In the genomic region with DNA sequence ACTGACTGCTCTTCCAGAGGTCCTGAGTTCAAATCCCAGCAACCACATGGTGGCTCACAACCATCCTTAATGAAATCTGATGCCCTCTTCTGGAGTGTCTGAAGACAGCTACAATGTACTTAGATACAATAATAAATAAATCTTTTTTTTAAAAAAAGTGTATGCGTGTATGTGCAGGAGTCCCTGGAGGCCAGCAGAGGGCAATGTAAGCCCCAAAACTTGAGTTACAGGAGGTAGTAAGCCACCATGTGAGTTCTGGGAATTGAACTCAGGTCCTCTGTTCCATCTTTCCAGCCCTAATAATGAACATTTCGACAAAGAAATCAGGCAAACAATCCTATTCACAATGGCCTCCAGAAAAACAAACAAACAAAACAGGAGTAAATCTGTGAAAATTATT, we compare ENCODE assay signal across 26 mouse cellular contexts. TPM values are rescaled to one million over a fixed set of nuclear protein-coding genes. Genes with fewer than 3 reads are reported as not detected.
DNase-seq lines count a peak whose midpoint lies in the region; ATAC-seq and TF ChIP-seq lines count a peak whose summit lies in the region.
"Not testable (repeated sequence)": the region's sequence is repeated elsewhere in the genome, so short reads cannot be mapped to it uniquely, and the experiment has no call there.
"Had no signal": no experiment of that assay in that cellular context is flagged by ENCODE, and none has a peak within 500 bp of the region (broad histone marks: within the 10 kb centered on the region; RNA-seq: fewer than 3 reads in every experiment).

No protein-coding gene starts in this region.

- not testable (repeated sequence) for H3K9ac ChIP-seq in CH12.LX (ENCODE audit: insufficient read depth, low read depth); MEL (ENCODE audit: control insufficient read depth, low read depth, low read length, poor library complexity, severe bottlenecking); heart, postnatal 0 days (replicated peaks; ENCODE audit: low read depth, low read length); kidney, postnatal 0 days (ENCODE audit: low read depth, low read length); liver, postnatal 0 days (replicated peaks)

- H3K4me1 ChIP-seq in CH12.LX (ENCODE audit: control insufficient read depth in 1 of 2, insufficient read depth in 2 of 2): peaks cover 2 to 20% of the 10 kb centered on the region in 2 experiments; a peak in 3 of 4 replicates
- H3K4me1 ChIP-seq in MEL (ENCODE audit: control insufficient read depth in 1 of 2, insufficient read depth in 2 of 2, low read length in 2 of 2); bone marrow, adult 2 months (ENCODE audit: control insufficient read depth, insufficient read depth, low read length); heart, postnatal 0 days (ENCODE audit: control insufficient read depth, insufficient read depth); kidney, postnatal 0 days (replicated peaks; ENCODE audit: insufficient read depth, low read length); liver, postnatal 0 days (ENCODE audit: insufficient read depth): not testable (repeated sequence)

- not testable (repeated sequence) for ATAC-seq in heart, postnatal 0 days (ENCODE audit: insufficient read depth, low read depth); kidney, postnatal 0 days (replicated peaks; ENCODE audit: low FRiP score, low read depth); liver, postnatal 0 days

- H3K4me3 ChIP-seq in CH12.LX (replicated peaks in 1 of 3; ENCODE audit: low read depth in 2 of 3, low read length in 2 of 3, poor library complexity in 1 of 3); MEL (ENCODE audit: control insufficient read depth in 1 of 2, insufficient read depth in 1 of 2, low read depth in 2 of 2, low read length in 2 of 2); bone marrow, adult 2 months (replicated peaks; ENCODE audit: control insufficient read depth, low read depth, low read length); heart, postnatal 0 days (ENCODE audit: low read depth, low read length); kidney, postnatal 0 days (replicated peaks; ENCODE audit: low read depth, low read length); liver, postnatal 0 days (ENCODE audit: low read depth, low read length): not testable (repeated sequence)

- not testable (repeated sequence) for DNase-seq in CH12.LX (ENCODE audit: extremely low read depth); heart, postnatal 0 days (ENCODE audit: low spot score); kidney, postnatal 0 days (ENCODE audit: low spot score); liver, postnatal 0 days
- peak; percentile 70 for DNase-seq in MEL (ENCODE audit: low read depth, low spot score)
- peak; percentile 30 for DNase-seq in splenic B cell, adult 2 months (ENCODE audit: low read depth, low spot score)

- 81% methylated on average over 2 of the region's 2 CpGs for WGBS in bone marrow, adult 2 months
- 67% methylated on average over 2 of the region's 2 CpGs for WGBS in heart, postnatal 0 days
- 72% methylated on average over 2 of the region's 2 CpGs for WGBS in kidney, postnatal 0 days
- WGBS in liver, postnatal 0 days (ENCODE audit: insufficient replicate concordance): 61% methylated on average over 2 of the region's 2 CpGs

- H3K4me2 ChIP-seq in CH12.LX (ENCODE audit: insufficient read depth, low read depth, poor library complexity, severe bottlenecking); heart, postnatal 0 days (ENCODE audit: low read depth, low read length); kidney, postnatal 0 days (ENCODE audit: low read length); liver, postnatal 0 days (ENCODE audit: low read depth, low read length): not testable (repeated sequence)

- dilution Hi-C loops in CH12.LX (cut with MboI; ENCODE audit: extremely low pct_ligation_motif_present, extremely low pct_unique_long_range_greater_than_20kb, low sequenced_read_pairs): not testable (repeated sequence)

- TF ChIP-seq EP300 in CH12.LX (IDR thresholded peaks at IDR 0.05; ENCODE audit: low read length); MEL (IDR thresholded peaks at IDR 0.05; ENCODE audit: low read depth in 1 of 2, low read length in 2 of 2); heart, postnatal 0 days (IDR thresholded peaks at IDR 0.05; ENCODE audit: low read depth); liver, postnatal 0 days (IDR thresholded peaks at IDR 0.05; ENCODE audit: low read depth): not testable (repeated sequence)

- TF ChIP-seq POLR2A in CH12.LX (IDR thresholded peaks at IDR 0.05; ENCODE audit: low read depth, low read length); MEL (IDR thresholded peaks at IDR 0.05; ENCODE audit: control insufficient read depth in 1 of 2, insufficient read depth in 1 of 2, low read depth in 1 of 2, low read length in 2 of 2, poor library complexity in 1 of 2); bone marrow, adult 2 months (IDR thresholded peaks at IDR 0.05; ENCODE audit: borderline replicate concordance, control insufficient read depth, low read depth, low read length): not testable (repeated sequence)

- H3K79me2 ChIP-seq in CH12.LX (replicated peaks; ENCODE audit: control insufficient read depth, extremely low read depth, insufficient read depth, poor library complexity, severe bottlenecking); MEL (ENCODE audit: control insufficient read depth, insufficient read depth, low read length, poor library complexity): not testable (repeated sequence)

- H3K36me3 ChIP-seq in CH12.LX (replicated peaks in 1 of 2; ENCODE audit: control insufficient read depth in 1 of 2, insufficient read depth in 1 of 2, low read length in 1 of 2); MEL (ENCODE audit: control insufficient read depth in 1 of 2, insufficient read depth in 2 of 2, low read length in 2 of 2); heart, postnatal 0 days (replicated peaks; ENCODE audit: control insufficient read depth, insufficient read depth, low read length); kidney, postnatal 0 days (ENCODE audit: insufficient read depth, low read length); liver, postnatal 0 days (replicated peaks; ENCODE audit: insufficient read depth, low read length); splenic B cell, adult 2 months (ENCODE audit: control insufficient read depth, insufficient read depth, low read length, poor library complexity, severe bottlenecking): not testable (repeated sequence)

- TF ChIP-seq CTCF in CH12.LX (conservative IDR thresholded peaks at IDR 0.05 in 1 of 2, IDR thresholded peaks at IDR 0.05 in 1 of 2; ENCODE audit: low read depth in 2 of 2, low read length in 2 of 2): peak in 1 of 2 experiments; percentile 57; a peak in 2 of 4 replicates
- TF ChIP-seq CTCF in MEL (IDR thresholded peaks at IDR 0.05 in 2 of 3, conservative IDR thresholded peaks at IDR 0.05 in 1 of 3; ENCODE audit: control insufficient read depth in 1 of 3, insufficient read depth in 1 of 3, low read depth in 2 of 3, low read length in 3 of 3, poor library complexity in 1 of 3, severe bottlenecking in 1 of 3): peak; percentile 43 to 66 (median 62)
- peak; percentile 26; the same call in 1 of the 2 replicates for TF ChIP-seq CTCF in bone marrow, adult 2 months (IDR thresholded peaks at IDR 0.05; ENCODE audit: control insufficient read depth, insufficient read depth, low read length)
- TF ChIP-seq CTCF in heart, postnatal 0 days (IDR thresholded peaks at IDR 0.05; ENCODE audit: low read depth): peak; percentile 19
- peak; percentile 48 for TF ChIP-seq CTCF in kidney, postnatal 0 days (IDR thresholded peaks at IDR 0.05; ENCODE audit: low read depth)
- peak; percentile 40 for TF ChIP-seq CTCF in liver, postnatal 0 days (IDR thresholded peaks at IDR 0.05; ENCODE audit: low read depth)

- H3K9me3 ChIP-seq in CH12.LX (replicated peaks; ENCODE audit: low read length); MEL (replicated peaks; ENCODE audit: insufficient read depth, low read length); heart, postnatal 0 days (replicated peaks; ENCODE audit: control insufficient read depth, low read length); kidney, postnatal 0 days (replicated peaks; ENCODE audit: low read length); liver, postnatal 0 days (ENCODE audit: low read length): not testable (repeated sequence)

- not testable (repeated sequence) for H3K27ac ChIP-seq in CH12.LX (ENCODE audit: insufficient read depth, low read depth); MEL (ENCODE audit: control insufficient read depth, low read depth, low read length); bone marrow, adult 2 months (ENCODE audit: control insufficient read depth, insufficient read depth, low read depth, low read length, poor library complexity); heart, postnatal 0 days (ENCODE audit: low read depth); kidney, postnatal 0 days; liver, postnatal 0 days (ENCODE audit: low read depth)

- in situ Hi-C loops in CH12.LX (cut with MboI; ENCODE audit: low pct_ligation_motif_present, low pct_unique_long_range_greater_than_20kb, low sequenced_read_pairs): not testable (repeated sequence)

- not testable (repeated sequence) for H3K27me3 ChIP-seq in CH12.LX (replicated peaks); MEL (ENCODE audit: control insufficient read depth in 1 of 2, insufficient read depth in 2 of 2, low read length in 2 of 2); heart, postnatal 0 days (ENCODE audit: control insufficient read depth, insufficient read depth, low read length); kidney, postnatal 0 days (ENCODE audit: insufficient read depth, low read length); liver, postnatal 0 days (ENCODE audit: insufficient read depth, low read length); splenic B cell, adult 2 months (ENCODE audit: control insufficient read depth, insufficient read depth, low read length, poor library complexity, severe bottlenecking)

- TF ChIP-seq RAD21 in CH12.LX (IDR thresholded peaks at IDR 0.05; ENCODE audit: low read depth, low read length): peak; percentile 29
- TF ChIP-seq RAD21 in MEL (IDR thresholded peaks at IDR 0.05; ENCODE audit: low read depth, low read length): peak; percentile 52

RNA-seq across cellular contexts. Expression of gene Pak4, which starts 5.8 kb away (rescaled TPM):
- total RNA-seq in CH12.LX (2012; rRNA removed) (8.3 and 10.7 TPM in 2 replicates), CH12.LX (2014; rRNA removed) (6.7 and 7.5 TPM in 2 replicates), MEL (2012; rRNA removed) (9.3 and 9.7 TPM in 2 replicates)
- polyA plus RNA-seq in CH12.LX (2012; ENCODE audit: insufficient read length, low read depth) (10.5 and 11.2 TPM in 2 replicates), MEL (2012; ENCODE audit: insufficient read depth in 1 of 2, insufficient read length in 2 of 2, low read depth in 1 of 2, low replicate concordance in 2 of 2, missing spikeins in 1 of 2) (10 to 100 TPM in 1 of 2 experiments, not detected in 1; 26.6 TPM)
- polyA plus RNA-seq in bone marrow, adult 2 months (2011; ENCODE audit: insufficient read depth, insufficient read length, low replicate concordance, missing spikeins): 6.1 and 13.6 TPM in 2 replicates
- total RNA-seq in heart, postnatal 0 days (2014; rRNA removed; ENCODE audit: low replicate concordance): 12.7 and 17.1 TPM in 2 replicates
- 11.3 and 12.0 TPM in 2 replicates for polyA plus RNA-seq in heart, postnatal 0 days (2015; fragmentation: Nextera tagmentation; extraction: Ambion mirVana)
- 33.5 and 36.6 TPM in 2 replicates for polyA plus RNA-seq in kidney, postnatal 0 days (2015; fragmentation: Nextera tagmentation; extraction: Ambion mirVana)
- polyA plus RNA-seq in liver, postnatal 0 days (2015; fragmentation: Nextera tagmentation; extraction: Ambion mirVana): 5.3 and 6.2 TPM in 2 replicates

RNA-seq across cellular contexts. Expression of gene Samd4b, which starts 5.8 kb away (rescaled TPM):
- 7.7 and 10.0 TPM in 2 replicates for total RNA-seq in CH12.LX (2012; rRNA removed)
- 2.7 and 3.7 TPM in 2 replicates for total RNA-seq in CH12.LX (2014; rRNA removed)
- 18.0 and 24.6 TPM in 2 replicates for polyA plus RNA-seq in CH12.LX (2012; ENCODE audit: insufficient read length, low read depth)
- 6.4 and 7.2 TPM in 2 replicates for total RNA-seq in MEL (2012; rRNA removed)
- 10 to 100 TPM in 1 of 2 experiments, not detected in 1; 45.9 TPM for polyA plus RNA-seq in MEL (2012; ENCODE audit: insufficient read depth in 1 of 2, insufficient read length in 2 of 2, low read depth in 1 of 2, low replicate concordance in 2 of 2, missing spikeins in 1 of 2)
- 5.4 and 25.2 TPM in 2 replicates for polyA plus RNA-seq in bone marrow, adult 2 months (2011; ENCODE audit: insufficient read depth, insufficient read length, low replicate concordance, missing spikeins)
- 37.0 and 53.5 TPM in 2 replicates for total RNA-seq in heart, postnatal 0 days (2014; rRNA removed; ENCODE audit: low replicate concordance)
- 12.3 and 12.4 TPM in 2 replicates for polyA plus RNA-seq in heart, postnatal 0 days (2015; fragmentation: Nextera tagmentation; extraction: Ambion mirVana)
- polyA plus RNA-seq in kidney, postnatal 0 days (2015; fragmentation: Nextera tagmentation; extraction: Ambion mirVana): 18.4 and 19.5 TPM in 2 replicates
- polyA plus RNA-seq in liver, postnatal 0 days (2015; fragmentation: Nextera tagmentation; extraction: Ambion mirVana): 3.5 and 4.3 TPM in 2 replicates

RNA-seq across cellular contexts. Expression of gene Acp7, which starts 27.3 kb away (rescaled TPM):
- total RNA-seq in CH12.LX (2012; rRNA removed) (not detected in 2 replicates), CH12.LX (2014; rRNA removed) (not detected in 2 replicates), MEL (2012; rRNA removed) (not detected in 2 replicates)
- polyA plus RNA-seq in CH12.LX (2012; ENCODE audit: insufficient read length, low read depth) (not detected in 2 replicates), MEL (2012; ENCODE audit: insufficient read depth in 1 of 2, insufficient read length in 2 of 2, low read depth in 1 of 2, low replicate concordance in 2 of 2, missing spikeins in 1 of 2) (not detected)
- not detected in 2 replicates for polyA plus RNA-seq in bone marrow, adult 2 months (2011; ENCODE audit: insufficient read depth, insufficient read length, low replicate concordance, missing spikeins)
- total RNA-seq in heart, postnatal 0 days (2014; rRNA removed; ENCODE audit: low replicate concordance): not detected in 2 replicates
- polyA plus RNA-seq in heart, postnatal 0 days (2015; fragmentation: Nextera tagmentation; extraction: Ambion mirVana): not detected in 2 replicates
- not detected in 2 replicates for polyA plus RNA-seq in kidney, postnatal 0 days (2015; fragmentation: Nextera tagmentation; extraction: Ambion mirVana)
- not detected in 2 replicates for polyA plus RNA-seq in liver, postnatal 0 days (2015; fragmentation: Nextera tagmentation; extraction: Ambion mirVana)
- total RNA-seq: adrenal gland, postnatal 14 days; common myeloid progenitor, adult 5-6 weeks; gastrocnemius, adult 8-10 months; gastrocnemius, postnatal 4 days; heart, adult 8-10 months; heart, postnatal 14 days; neutrophil, adult 5-6 weeks had no signal
- polyA plus RNA-seq: CD4-positive, CD25-positive, alpha-beta regulatory T cell, adult 4 months; erythroblast, embryonic 14.5 days; forebrain, embryonic 11.5 days; forebrain, embryonic 16.5 days; heart, embryonic 13.5 days; hindbrain, embryonic 10.5 days; limb, embryonic 12.5 days; liver, embryonic 11.5 days; midbrain, embryonic 10.5 days; neural tube, embryonic 11.5 days; stomach, embryonic 16.5 days had no signal

RNA-seq across cellular contexts. Expression of gene Nccrp1, which starts 56.7 kb away (rescaled TPM):
- total RNA-seq in CH12.LX (2012; rRNA removed) (not detected in 2 replicates), CH12.LX (2014; rRNA removed) (not detected in 2 replicates), MEL (2012; rRNA removed) (not detected in 2 replicates)
- polyA plus RNA-seq in CH12.LX (2012; ENCODE audit: insufficient read length, low read depth) (not detected in 2 replicates), MEL (2012; ENCODE audit: insufficient read depth in 1 of 2, insufficient read length in 2 of 2, low read depth in 1 of 2, low replicate concordance in 2 of 2, missing spikeins in 1 of 2) (not detected)
- polyA plus RNA-seq in bone marrow, adult 2 months (2011; ENCODE audit: insufficient read depth, insufficient read length, low replicate concordance, missing spikeins): not detected in 2 replicates
- not detected in 2 replicates for total RNA-seq in heart, postnatal 0 days (2014; rRNA removed; ENCODE audit: low replicate concordance)
- polyA plus RNA-seq in heart, postnatal 0 days (2015; fragmentation: Nextera tagmentation; extraction: Ambion mirVana): not detected in 2 replicates
- polyA plus RNA-seq in kidney, postnatal 0 days (2015; fragmentation: Nextera tagmentation; extraction: Ambion mirVana): 5.5 and 7.3 TPM in 2 replicates
- not detected in 2 replicates for polyA plus RNA-seq in liver, postnatal 0 days (2015; fragmentation: Nextera tagmentation; extraction: Ambion mirVana)
- total RNA-seq: adrenal gland, postnatal 14 days; gastrocnemius, adult 8-10 months; gastrocnemius, postnatal 4 days; heart, adult 8-10 months; heart, postnatal 14 days had no signal
- polyA plus RNA-seq: CD4-positive, CD25-positive, alpha-beta regulatory T cell, adult 4 months; forebrain, embryonic 11.5 days; forebrain, embryonic 16.5 days; heart, embryonic 13.5 days; hindbrain, embryonic 10.5 days; intestine, embryonic 15.5 days; limb, embryonic 12.5 days; liver, embryonic 11.5 days had no signal
